Mouse (Mus musculus) right cerebral cortex, postnatal 14 days (tissue): ENCODE measurements around the gene B4galnt3.
"Not testable (repeated sequence)": the region's sequence is repeated elsewhere in the genome, so short reads cannot be mapped to it uniquely, and the experiment has no call there.

Source experiments
- DNase-seq: peaks from one replicate; pipeline ENCODE4 v3.0.0; 2022

The B4galnt3 gene

GRCm38 (mm10) chr6:120294056-120294784 is at the start of gene B4galnt3, which contains the start of gene D330020A13Rik:
TSS of gene B4galnt3 (minus strand) at chr6:120294559.
TSS of gene D330020A13Rik (plus strand) at chr6:120294364.
- DNase-seq, result peak; percentile 66

GRCm38 (mm10) chr6:120343992-120344391 is 49.6 kb upstream of the B4galnt3 start:
- no peak for DNase-seq

- no peak for DNase-seq
Observed at GRCm38 (mm10) chr6:120332351-120332750, 38.0 kb upstream of the B4galnt3 start.

- peak; percentile 77 for DNase-seq
Observed at GRCm38 (mm10) chr6:120324295-120324927, 30.1 kb upstream of the B4galnt3 start.

- DNase-seq, result no peak
Observed at GRCm38 (mm10) chr6:120320369-120320768, 26.0 kb upstream of the B4galnt3 start.

- no peak for DNase-seq
Observed at GRCm38 (mm10) chr6:120319129-120319528, 24.8 kb upstream of the B4galnt3 start.

- DNase-seq, result no peak
Observed at GRCm38 (mm10) chr6:120318303-120318940, 24.1 kb upstream of the B4galnt3 start.

GRCm38 (mm10) chr6:120312443-120312842 is 18.1 kb upstream of the B4galnt3 start:
- no peak for DNase-seq

- DNase-seq, result no peak
Observed at GRCm38 (mm10) chr6:120309787-120310186, 15.4 kb upstream of the B4galnt3 start.

- no peak for DNase-seq
Observed at GRCm38 (mm10) chr6:120309338-120309737, 15.0 kb upstream of the B4galnt3 start.

GRCm38 (mm10) chr6:120306859-120307594 is 12.7 kb upstream of the B4galnt3 start:
- DNase-seq, result no peak

GRCm38 (mm10) chr6:120302755-120303316 is 8.5 kb upstream of the B4galnt3 start:
- DNase-seq, result no peak

- peak; percentile 54 for DNase-seq
Observed at GRCm38 (mm10) chr6:120301137-120301536, 6.8 kb upstream of the B4galnt3 start.

- DNase-seq, result not testable (repeated sequence)
Observed at GRCm38 (mm10) chr6:120296589-120296988, 2.2 kb upstream of the B4galnt3 start.

- DNase-seq, result peak; percentile 19
Observed at GRCm38 (mm10) chr6:120294785-120295133, 400 bp upstream of the B4galnt3 start.

- DNase-seq, result no peak
Observed at GRCm38 (mm10) chr6:120291396-120292009, 2.9 kb downstream of the B4galnt3 start.

GRCm38 (mm10) chr6:120289430-120289829 is 4.9 kb downstream of the B4galnt3 start:
- no peak for DNase-seq

- DNase-seq, result no peak
Observed at GRCm38 (mm10) chr6:120288541-120288940, 5.8 kb downstream of the B4galnt3 start.

GRCm38 (mm10) chr6:120287279-120287678 is 7.1 kb downstream of the B4galnt3 start:
- DNase-seq, result no peak

GRCm38 (mm10) chr6:120276874-120277449 is 17.4 kb downstream of the B4galnt3 start:
- no peak for DNase-seq

GRCm38 (mm10) chr6:120275301-120275700 is 19.1 kb downstream of the B4galnt3 start:
- DNase-seq, result no peak

- peak; percentile 14 for DNase-seq
Observed at GRCm38 (mm10) chr6:120274887-120275286, 19.5 kb downstream of the B4galnt3 start.
